Comparison of ENCODE assay signal across 8 mouse cellular contexts in genomic region chr13:31801703-31802305, GRCm38 (mm10). TPM values are rescaled to one million over a fixed set of nuclear protein-coding genes. Genes with fewer than 3 reads are reported as not detected.
DNase-seq lines count a peak whose midpoint lies in the region; ATAC-seq lines count a peak whose summit lies in the region.

No protein-coding gene starts in this region.

- H3K9ac ChIP-seq in liver, embryonic 11.5 days (ENCODE audit: low read depth, low read length) = no peak overlapping the region
- no peak overlapping the region for H3K9ac ChIP-seq in forebrain, embryonic 12.5 days
- peak overlapping the region; percentile 50; the same call in 1 of the 2 replicates for H3K9ac ChIP-seq in neural tube, embryonic 13.5 days

- ATAC-seq in liver, embryonic 11.5 days (replicated peaks; ENCODE audit: low FRiP score) = no peak
- peak; percentile 20; the same call in 1 of the 2 replicates for ATAC-seq in forebrain, embryonic 12.5 days (ENCODE audit: low FRiP score)
- peak; percentile 23 for ATAC-seq in neural tube, embryonic 13.5 days (ENCODE audit: low read depth)

- H3K4me3 ChIP-seq in liver, embryonic 11.5 days (ENCODE audit: low read depth, low read length) = peak overlapping the region; percentile 32
- H3K4me3 ChIP-seq in forebrain, embryonic 12.5 days (replicated peaks) = peak overlapping the region; percentile 34
- H3K4me3 ChIP-seq in neural tube, embryonic 13.5 days = peak overlapping the region; percentile 28

- peaks cover 95% of the 10 kb centered on the region for H3K27me3 ChIP-seq in liver, embryonic 11.5 days (replicated peaks; ENCODE audit: control insufficient read depth, insufficient read depth, low read length)
- peaks cover 90% of the 10 kb centered on the region for H3K27me3 ChIP-seq in forebrain, embryonic 12.5 days
- peaks cover 89% of the 10 kb centered on the region for H3K27me3 ChIP-seq in neural tube, embryonic 13.5 days

- no peaks in the 10 kb centered on the region for H3K36me3 ChIP-seq in liver, embryonic 11.5 days (ENCODE audit: control insufficient read depth, insufficient read depth, low read length)
- no peaks in the 10 kb centered on the region for H3K36me3 ChIP-seq in forebrain, embryonic 12.5 days (replicated peaks)
- no peaks in the 10 kb centered on the region for H3K36me3 ChIP-seq in neural tube, embryonic 13.5 days

- no peak overlapping the region for H3K27ac ChIP-seq in liver, embryonic 11.5 days (ENCODE audit: low read depth, low read length)
- no peak overlapping the region for H3K27ac ChIP-seq in forebrain, embryonic 12.5 days
- H3K27ac ChIP-seq in neural tube, embryonic 13.5 days (replicated peaks) = no peak overlapping the region

- peak; percentile 34 for DNase-seq in liver, embryonic 11.5 days (ENCODE audit: low spot score)
- no peak for DNase-seq in liver
- peak; percentile 36 for DNase-seq in kidney, postnatal 10 days
- DNase-seq in adrenal gland, postnatal 36 days = no peak
- no peak for DNase-seq in left cerebral cortex, postnatal 4 days
- DNase-seq in left cerebral cortex, postnatal 14 days (ENCODE audit: low spot score in 2 of 2) = no peak

- H3K4me2 ChIP-seq in liver, embryonic 11.5 days = peak overlapping the region; percentile 66
- H3K4me2 ChIP-seq in forebrain, embryonic 12.5 days = peak overlapping the region; percentile 59
- H3K4me2 ChIP-seq in neural tube, embryonic 13.5 days = peak overlapping the region; percentile 54

- H3K9me3 ChIP-seq in liver, embryonic 11.5 days (ENCODE audit: control insufficient read depth, low read length) = no peaks in the 10 kb centered on the region
- H3K9me3 ChIP-seq in forebrain, embryonic 12.5 days = no peaks in the 10 kb centered on the region
- H3K9me3 ChIP-seq in neural tube, embryonic 13.5 days = no peaks in the 10 kb centered on the region

- intact Hi-C loops in left cerebral cortex, postnatal 4 days (cut with DNase I) = loop anchor here (2.0 to 5.0 kb wide), 3 partner anchors 411 to 610 kb away; no protein-coding TSS in a partner anchor
- intact Hi-C loops in left cerebral cortex, postnatal 14 days (cut with DNase I) = loop anchor here (2.0 to 5.0 kb wide), 5 partner anchors 413 to 930 kb away; no protein-coding TSS in a partner anchor

- peaks cover 10% of the 10 kb centered on the region for H3K4me1 ChIP-seq in liver, embryonic 11.5 days (replicated peaks; ENCODE audit: control insufficient read depth, insufficient read depth, low read length)
- H3K4me1 ChIP-seq in forebrain, embryonic 12.5 days = peaks cover 34% of the 10 kb centered on the region
- peaks cover 32% of the 10 kb centered on the region for H3K4me1 ChIP-seq in neural tube, embryonic 13.5 days (replicated peaks)

- 3% methylated on average over 25 of the region's 25 CpGs for WGBS in liver, embryonic 11.5 days
- WGBS in forebrain, embryonic 12.5 days = 3% methylated on average over 25 of the region's 25 CpGs
- 3% methylated on average over 25 of the region's 25 CpGs for WGBS in neural tube, embryonic 13.5 days

RNA-seq across cellular contexts. Expression of gene Foxc1, which starts 4.6 kb away (rescaled TPM):
- polyA plus RNA-seq in liver, embryonic 11.5 days (2014; fragmentation: Nextera tagmentation; extraction: Ambion mirVana) = 0.45 and 0.47 TPM in 2 replicates
- 2.7 and 5.0 TPM in 2 replicates for polyA plus RNA-seq in forebrain, embryonic 12.5 days (2016; fragmentation: Nextera tagmentation; extraction: Ambion mirVana)
- 2.4 and 2.6 TPM in 2 replicates for polyA plus RNA-seq in neural tube, embryonic 13.5 days (2015; fragmentation: Nextera tagmentation; extraction: Ambion mirVana)
- total RNA-seq in adrenal gland, postnatal 36 days (2021) = 1 to 10 TPM; 9.3 to 9.4 TPM
- total RNA-seq in left cerebral cortex, postnatal 4 days (2021) = 1 to 10 TPM; 8.5 TPM
- 1 to 10 TPM; 6.1 to 6.9 TPM for total RNA-seq in left cerebral cortex, postnatal 14 days (2021)

Comparison
In these comparisons a context has a peak if more than half of its experiments do, and no peak if none do; other contexts are left out.
1. DNase-seq: peak in liver, embryonic 11.5 days (single experiment) and kidney, postnatal 10 days (single experiment); none in liver (single experiment), adrenal gland, postnatal 36 days (0 of 2), left cerebral cortex, postnatal 4 days (single experiment) and left cerebral cortex, postnatal 14 days (0 of 2).
2. Peak in every context shown above with its lines, with median percentiles within 50 percentile points of each other: H3K4me2 ChIP-seq and H3K4me3 ChIP-seq.